Comparison of ENCODE assay signal across 20 mouse cellular contexts in the genomic region with DNA sequence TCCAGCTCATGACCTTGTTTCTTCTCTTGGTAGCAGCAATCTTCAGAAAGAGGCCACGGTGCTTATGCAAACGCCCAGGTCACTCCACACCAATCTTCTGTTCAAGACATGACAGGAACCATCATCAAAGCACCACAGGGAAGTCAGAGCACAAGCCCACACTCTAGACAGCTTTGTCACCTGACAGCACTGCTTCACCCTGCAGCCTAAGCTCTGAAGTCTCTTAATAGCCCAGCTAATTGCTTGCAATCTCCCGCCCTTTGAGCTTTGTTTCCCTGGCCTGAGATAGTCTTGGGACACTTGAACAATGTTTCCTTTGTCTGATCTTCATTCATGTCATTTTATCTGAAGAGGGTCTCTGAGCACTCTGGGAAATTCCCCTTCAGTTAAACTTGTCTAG.
DNase-seq lines count a peak whose midpoint lies in the region; ATAC-seq and TF ChIP-seq lines count a peak whose summit lies in the region.
"Had no signal": no experiment of that assay in that cellular context is flagged by ENCODE, and none has a peak within 500 bp of the region (broad histone marks: within the 10 kb centered on the region; RNA-seq: fewer than 3 reads in every experiment).

No protein-coding gene starts in this region.

- no peak overlapping the region for H3K9ac ChIP-seq in stomach, embryonic 15.5 days
- no peak overlapping the region for H3K9ac ChIP-seq in stomach, postnatal 0 days (ENCODE audit: low read length)
- no peak overlapping the region for H3K9ac ChIP-seq in intestine, embryonic 14.5 days (ENCODE audit: low read length)
- no peak overlapping the region for H3K9ac ChIP-seq in stomach, embryonic 16.5 days (ENCODE audit: low read length)
- H3K9ac ChIP-seq: embryonic facial prominence, embryonic 13.5 days had no signal

- H3K4me1 ChIP-seq in stomach, embryonic 15.5 days, result no peaks in the 10 kb centered on the region
- no peaks in the 10 kb centered on the region for H3K4me1 ChIP-seq in stomach, postnatal 0 days (replicated peaks; ENCODE audit: control insufficient read depth, insufficient read depth)
- H3K4me1 ChIP-seq in intestine, embryonic 14.5 days (replicated peaks; ENCODE audit: control insufficient read depth, insufficient read depth, low read length), result 0 out of 2 replicates have a peak, but pooled peaks cover 3% of the 10 kb centered on the region
- H3K4me1 ChIP-seq in stomach, embryonic 16.5 days (ENCODE audit: control insufficient read depth, insufficient read depth, low read length), result no peaks in the 10 kb centered on the region
- no peaks in the 10 kb centered on the region for H3K4me1 ChIP-seq in kidney, adult 2 months (ENCODE audit: control insufficient read depth, insufficient read depth, low read length)
- H3K4me1 ChIP-seq: embryonic facial prominence, embryonic 13.5 days had no signal

- H3K9me3 ChIP-seq in stomach, embryonic 15.5 days, result no peaks in the 10 kb centered on the region
- H3K9me3 ChIP-seq in stomach, postnatal 0 days (ENCODE audit: control insufficient read depth, low read length), result no peaks in the 10 kb centered on the region
- no peaks in the 10 kb centered on the region for H3K9me3 ChIP-seq in intestine, embryonic 14.5 days (ENCODE audit: control insufficient read depth, low read length)
- H3K9me3 ChIP-seq in stomach, embryonic 16.5 days (replicated peaks; ENCODE audit: control insufficient read depth, low read length), result no peaks in the 10 kb centered on the region
- H3K9me3 ChIP-seq: embryonic facial prominence, embryonic 13.5 days had no signal

- H3K36me3 ChIP-seq in stomach, embryonic 15.5 days, result no peaks in the 10 kb centered on the region
- H3K36me3 ChIP-seq in stomach, postnatal 0 days (ENCODE audit: control insufficient read depth, insufficient read depth, low read length), result no peaks in the 10 kb centered on the region
- no peaks in the 10 kb centered on the region for H3K36me3 ChIP-seq in intestine, embryonic 14.5 days (ENCODE audit: control insufficient read depth, insufficient read depth, low read length)
- no peaks in the 10 kb centered on the region for H3K36me3 ChIP-seq in stomach, embryonic 16.5 days (ENCODE audit: control insufficient read depth, insufficient read depth, low read length)
- H3K36me3 ChIP-seq in kidney, adult 2 months (ENCODE audit: control insufficient read depth, insufficient read depth, low read length), result no peaks in the 10 kb centered on the region
- H3K36me3 ChIP-seq: embryonic facial prominence, embryonic 13.5 days had no signal

- H3K4me2 ChIP-seq in stomach, embryonic 15.5 days, result no peak overlapping the region
- no peak overlapping the region for H3K4me2 ChIP-seq in stomach, postnatal 0 days (replicated peaks; ENCODE audit: low read depth)
- H3K4me2 ChIP-seq in intestine, embryonic 14.5 days (ENCODE audit: low read length), result no peak overlapping the region
- H3K4me2 ChIP-seq in stomach, embryonic 16.5 days (ENCODE audit: low read depth, low read length), result no peak overlapping the region
- H3K4me2 ChIP-seq: embryonic facial prominence, embryonic 13.5 days had no signal

- 0 out of 2 replicates have a peak, but pooled peaks have one; percentile 18 for ATAC-seq in stomach, embryonic 15.5 days (ENCODE audit: insufficient read depth, low FRiP score, low read depth)
- ATAC-seq in stomach, postnatal 0 days (ENCODE audit: low FRiP score, low TSS enrichment), result no peak
- peak; percentile 89 for ATAC-seq in intestine, embryonic 14.5 days (replicated peaks; ENCODE audit: low FRiP score, low TSS enrichment, low read depth)
- peak; percentile 39; the same call in 1 of the 2 replicates for ATAC-seq in stomach, embryonic 16.5 days (ENCODE audit: insufficient read depth, low FRiP score)
- ATAC-seq: CD4-positive, CD25-positive, alpha-beta regulatory T cell, adult 4 months had no signal

- no peaks in the 10 kb centered on the region for H3K27me3 ChIP-seq in stomach, embryonic 15.5 days (replicated peaks)
- H3K27me3 ChIP-seq in stomach, postnatal 0 days (ENCODE audit: control insufficient read depth, insufficient read depth, low read length), result no peaks in the 10 kb centered on the region
- no peaks in the 10 kb centered on the region for H3K27me3 ChIP-seq in intestine, embryonic 14.5 days (replicated peaks; ENCODE audit: control insufficient read depth, insufficient read depth, low read length)
- H3K27me3 ChIP-seq in stomach, embryonic 16.5 days (ENCODE audit: control insufficient read depth, insufficient read depth, low read length), result no peaks in the 10 kb centered on the region
- H3K27me3 ChIP-seq in kidney, adult 2 months (replicated peaks; ENCODE audit: control insufficient read depth, insufficient read depth, low read length), result no peaks in the 10 kb centered on the region
- H3K27me3 ChIP-seq: embryonic facial prominence, embryonic 13.5 days had no signal

- WGBS in stomach, embryonic 15.5 days, result 46% methylated on average over 3 of the region's 3 CpGs
- WGBS in stomach, postnatal 0 days, result 52% methylated on average over 3 of the region's 3 CpGs
- 50% methylated on average over 3 of the region's 3 CpGs for WGBS in intestine, embryonic 14.5 days
- WGBS in stomach, embryonic 16.5 days, result 43% methylated on average over 3 of the region's 3 CpGs
- 56% methylated on average over 3 of the region's 3 CpGs for WGBS in kidney, adult 2 months

- no peak for TF ChIP-seq POLR2A in kidney, adult 2 months (IDR thresholded peaks at IDR 0.05; ENCODE audit: low read depth, low read length)

- no peak for TF ChIP-seq CTCF in stomach, postnatal 0 days (IDR thresholded peaks at IDR 0.05; ENCODE audit: low read depth)
- TF ChIP-seq CTCF in kidney, adult 2 months (conservative IDR thresholded peaks at IDR 0.05; ENCODE audit: insufficient read depth, insufficient read length, low read depth, low read length), result no peak

- peak; percentile 27 for DNase-seq in embryo, embryonic 10 days (ENCODE audit: low spot score)
- no peak for DNase-seq in embryo, embryonic 11 days
- DNase-seq in stomach, postnatal 0 days (ENCODE audit: low spot score), result no peak
- peak; percentile 56 for DNase-seq in intestine, embryonic 14.5 days (ENCODE audit: low spot score)
- no peak for DNase-seq in kidney, adult 2 months
- DNase-seq in cerebellum, adult 11-12 months, result no peak
- DNase-seq: cerebellum, adult 9-11 months; gastrocnemius, postnatal 36 days; kidney, postnatal 10 days; left cerebral cortex, postnatal 4 days; lung, adult 2 months; midbrain, embryonic 14.5 days; spleen, adult 18-20 months; thymus, postnatal 4 days had no signal

- H3K27ac ChIP-seq in stomach, embryonic 15.5 days, result no peak overlapping the region
- no peak overlapping the region for H3K27ac ChIP-seq in stomach, postnatal 0 days (replicated peaks)
- H3K27ac ChIP-seq in intestine, embryonic 14.5 days (ENCODE audit: low read depth), result 0 out of 2 replicates have a peak overlapping the region, but pooled peaks have one; percentile 38
- no peak overlapping the region for H3K27ac ChIP-seq in stomach, embryonic 16.5 days (ENCODE audit: low read length)
- no peak overlapping the region for H3K27ac ChIP-seq in kidney, adult 2 months (ENCODE audit: insufficient read depth, low read depth, low read length)
- H3K27ac ChIP-seq: embryonic facial prominence, embryonic 13.5 days; layer of hippocampus, adult 2 months; macrophage had no signal

- TF ChIP-seq EP300 in stomach, postnatal 0 days (optimal IDR thresholded peaks at IDR 0.05), result no peak

- H3K4me3 ChIP-seq in stomach, embryonic 15.5 days (replicated peaks), result no peak overlapping the region
- H3K4me3 ChIP-seq in stomach, postnatal 0 days (ENCODE audit: low read depth, low read length), result no peak overlapping the region
- no peak overlapping the region for H3K4me3 ChIP-seq in intestine, embryonic 14.5 days (ENCODE audit: low read depth, low read length)
- no peak overlapping the region for H3K4me3 ChIP-seq in stomach, embryonic 16.5 days (replicated peaks; ENCODE audit: low read length)
- H3K4me3 ChIP-seq in kidney, adult 2 months (ENCODE audit: insufficient read depth, low read depth, low read length), result no peak overlapping the region
- H3K4me3 ChIP-seq: embryonic facial prominence, embryonic 13.5 days; layer of hippocampus, adult 2 months had no signal

Comparison
In these comparisons a context has a peak if more than half of its experiments do, and no peak if none do; other contexts are left out.
1. DNase-seq: peak in embryo, embryonic 10 days (single experiment) and intestine, embryonic 14.5 days (single experiment); none in embryo, embryonic 11 days (single experiment), stomach, postnatal 0 days (single experiment), kidney, adult 2 months (single experiment) and cerebellum, adult 11-12 months (single experiment).